Mouse (Mus musculus): ENCODE measurements around the gene BC035044.
"Not testable (repeated sequence)": the region's sequence is repeated elsewhere in the genome, so short reads cannot be mapped to it uniquely, and the experiment has no call there.

The BC035044 gene

DNA sequence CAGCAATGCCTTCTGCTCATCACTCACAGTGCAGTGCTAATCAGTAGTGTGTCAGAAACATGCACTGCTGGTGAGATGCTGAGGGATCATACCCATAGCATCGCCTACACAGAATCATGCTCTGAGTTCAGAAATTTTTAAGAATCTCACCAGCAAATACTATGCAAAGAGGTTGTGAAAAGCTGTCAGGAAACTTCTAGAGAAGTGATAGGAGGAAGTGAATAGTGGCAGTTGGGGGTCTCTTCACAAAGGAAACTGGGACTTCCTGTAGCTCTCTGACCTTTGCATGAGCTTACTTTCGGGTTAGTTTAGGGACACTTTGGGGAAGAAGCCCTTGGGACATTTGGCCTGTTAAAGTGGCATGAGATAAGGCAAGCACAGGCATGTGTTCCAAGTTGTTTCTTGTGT is at the start of gene BC035044:
Gene BC035044 (minus strand): TSS at position 179 of the 408 bp plus-strand sequence.
- no peak for DNase-seq

DNA sequence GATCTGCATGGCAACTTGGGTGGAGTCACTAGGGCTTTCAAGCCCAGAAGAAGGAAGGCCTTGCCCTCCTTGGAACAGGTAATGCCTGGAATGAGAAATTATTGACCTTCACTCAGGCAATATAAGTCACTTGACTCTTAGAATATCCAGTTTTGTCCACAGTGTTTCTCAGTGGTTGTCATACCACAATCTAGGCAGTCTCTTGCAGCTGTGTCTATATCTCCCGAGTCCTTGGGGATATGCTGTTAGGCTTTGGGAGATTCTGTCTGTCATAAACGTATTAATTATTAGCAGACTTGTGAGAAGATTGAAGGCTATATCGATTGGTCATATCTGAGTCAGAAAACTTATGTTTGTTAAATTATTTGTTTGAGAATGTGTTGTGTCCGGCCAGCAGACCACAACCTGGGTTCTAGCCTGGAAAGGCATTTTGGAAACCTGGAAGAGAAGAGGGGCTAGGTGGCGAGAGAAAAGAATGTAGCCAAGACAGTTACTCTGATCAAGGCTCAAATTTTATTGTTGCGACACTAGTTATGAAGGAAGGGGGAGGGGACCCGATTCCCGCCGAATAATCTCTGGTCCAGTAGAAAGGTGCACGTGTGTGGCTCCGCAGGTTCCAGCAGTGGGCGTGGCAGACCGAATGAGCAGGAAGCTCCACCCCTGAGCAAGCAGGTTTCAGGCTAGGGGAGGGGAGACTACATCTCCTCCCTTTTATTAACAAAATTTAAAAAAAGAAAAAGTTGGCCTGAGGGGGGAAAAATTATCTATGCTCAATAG is 45.2 kb upstream of the BC035044 start:
- DNase-seq: not testable (repeated sequence)

DNA sequence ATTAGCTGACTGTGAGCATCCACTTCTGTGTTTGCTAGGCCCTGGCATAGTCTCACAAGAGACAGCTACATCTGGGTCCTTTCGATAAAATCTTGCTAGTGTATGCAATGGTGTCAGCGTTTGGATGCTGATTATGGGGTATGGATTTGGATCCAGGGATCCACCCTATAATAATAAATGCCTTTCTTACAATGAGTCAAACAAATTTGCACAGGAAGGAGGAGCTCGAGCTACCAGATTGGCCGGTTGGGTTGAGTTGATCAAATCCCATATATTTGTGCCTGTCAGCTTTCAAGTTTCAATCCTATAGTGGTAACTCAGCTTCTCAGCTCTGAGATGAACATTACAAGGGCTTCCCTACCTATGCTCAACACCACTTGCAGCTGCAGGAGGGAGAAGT is 43.2 kb upstream of the BC035044 start, which contains the start of gene Clec2g:
Gene Clec2g (plus strand): TSS at position 301 of the 400 bp plus-strand sequence.
- not testable (repeated sequence) for DNase-seq

DNA sequence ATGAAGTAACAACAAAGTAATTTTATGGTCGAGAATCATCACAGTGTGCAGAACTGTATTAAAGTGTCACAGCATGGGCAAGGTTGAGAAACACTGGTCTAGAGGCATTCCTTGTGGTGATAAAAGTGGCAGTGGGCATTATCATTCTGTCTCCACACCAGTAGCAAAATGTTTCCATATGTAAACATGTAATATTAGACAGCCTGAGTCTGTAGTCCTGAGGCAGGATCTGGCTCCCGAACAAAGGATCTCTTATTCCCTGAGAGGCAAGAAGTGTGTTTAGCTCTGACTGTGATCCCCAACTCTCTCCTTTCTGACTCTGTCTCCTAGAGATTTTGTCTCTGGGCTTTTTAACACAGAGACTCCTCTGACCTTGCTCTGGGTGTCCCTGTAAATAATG is 42.1 kb upstream of the BC035044 start:
- no peak for DNase-seq

DNA sequence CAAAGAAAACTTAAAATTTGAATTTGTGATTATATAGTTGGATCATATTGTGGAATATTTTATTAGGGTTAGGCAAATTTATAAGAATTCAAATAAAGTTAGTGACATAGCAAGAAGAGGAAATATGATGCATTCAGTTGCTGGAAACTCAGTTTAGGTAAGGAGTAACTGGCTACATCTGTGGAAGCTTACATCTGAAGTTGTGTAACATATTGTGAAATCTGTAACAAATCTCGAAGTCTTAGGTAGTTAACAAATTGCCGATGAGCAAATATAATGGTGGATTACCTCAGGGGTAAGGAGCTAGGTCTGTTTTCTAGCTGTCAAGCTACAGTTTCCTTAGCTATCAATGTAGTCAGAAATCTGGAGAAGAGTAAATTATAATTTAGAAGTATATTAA is 26.4 kb upstream of the BC035044 start:
- no peak for DNase-seq

DNA sequence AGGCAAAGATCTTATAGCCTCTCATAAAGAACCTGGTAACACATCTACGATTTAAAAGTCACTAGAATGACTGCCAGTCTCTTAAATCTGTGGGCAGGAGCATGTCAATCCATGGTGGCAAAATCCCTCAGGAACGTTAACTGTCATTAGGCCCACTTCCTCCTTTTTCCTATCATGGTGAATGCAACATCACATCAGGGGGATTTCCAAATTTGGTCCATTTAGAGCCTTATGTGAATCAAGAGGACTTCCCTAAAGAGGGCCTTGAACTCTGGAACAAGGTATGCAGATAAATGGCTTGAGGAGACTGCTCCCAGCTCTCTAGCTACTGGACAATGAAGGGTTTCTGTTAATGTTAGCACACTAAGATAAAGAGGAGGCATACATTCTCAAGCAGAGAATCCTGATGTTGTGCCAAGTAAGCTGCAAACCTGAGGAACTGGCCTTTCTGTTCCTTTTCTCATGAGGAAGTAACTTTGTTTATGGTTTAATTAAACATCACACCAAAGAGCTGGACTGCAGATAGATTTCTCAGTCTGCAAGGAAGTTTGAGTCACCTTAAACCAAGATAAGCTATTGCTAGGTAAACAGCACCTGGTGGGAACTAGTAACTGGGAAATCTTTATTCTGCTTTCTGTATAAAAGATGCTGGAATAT is 22.8 kb upstream of the BC035044 start:
- DNase-seq: no peak

DNA sequence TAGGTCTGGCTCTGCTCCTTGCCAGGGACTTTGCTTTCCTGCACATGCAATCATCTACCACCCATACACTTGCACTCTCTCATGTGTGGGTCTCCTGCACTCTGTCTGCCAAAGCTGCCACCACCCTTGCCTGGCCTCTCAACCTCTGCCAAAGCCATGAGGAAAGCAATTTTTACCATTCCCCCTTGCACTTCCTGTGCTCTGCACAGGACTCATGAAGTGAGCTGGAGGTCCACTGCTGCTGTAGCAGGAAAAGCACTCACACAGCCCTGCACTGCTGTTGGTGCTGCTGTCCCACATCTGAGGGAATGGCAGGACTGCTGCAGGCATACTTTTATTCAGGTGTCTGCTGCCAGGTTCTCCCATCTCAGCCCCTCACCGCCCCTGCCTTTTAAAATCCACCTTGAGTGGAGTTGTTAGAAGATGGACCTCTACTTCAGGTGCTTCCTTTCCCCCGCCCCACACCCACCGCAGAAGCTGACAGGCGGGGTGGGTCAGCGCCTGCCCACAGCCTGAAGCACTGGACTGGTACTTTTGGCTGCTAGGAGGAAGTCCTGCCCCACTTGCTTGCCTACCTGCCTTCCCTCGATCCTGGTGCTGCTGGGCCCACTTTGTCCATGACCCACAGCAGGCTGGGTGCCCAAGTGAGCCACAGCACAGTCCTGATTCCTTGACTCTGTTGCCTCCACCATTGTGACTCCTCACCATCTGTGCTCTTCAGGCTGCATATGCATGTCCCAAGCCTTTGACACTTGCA is 10.0 kb upstream of the BC035044 start:
- not testable (repeated sequence) for DNase-seq

DNA sequence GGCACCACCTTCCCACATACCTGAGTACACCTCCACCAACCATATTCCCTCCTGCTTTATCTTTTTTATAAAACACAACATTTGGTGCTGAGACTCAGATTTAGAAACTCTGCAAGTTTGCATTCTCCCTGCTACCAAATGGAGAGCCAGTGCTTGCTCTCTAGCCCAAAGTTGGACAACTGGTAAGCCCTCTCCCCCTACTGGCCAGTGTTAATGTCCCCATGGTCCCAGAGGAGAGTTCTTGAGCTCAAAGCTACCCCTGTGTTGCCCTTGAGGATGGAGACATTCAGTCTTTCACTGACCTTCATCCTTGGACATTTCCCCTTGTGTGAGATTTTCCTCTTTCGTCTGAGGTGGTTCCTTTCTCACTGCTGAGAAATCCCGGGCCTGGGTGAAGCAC is 9.1 kb upstream of the BC035044 start:
- no peak for DNase-seq

DNA sequence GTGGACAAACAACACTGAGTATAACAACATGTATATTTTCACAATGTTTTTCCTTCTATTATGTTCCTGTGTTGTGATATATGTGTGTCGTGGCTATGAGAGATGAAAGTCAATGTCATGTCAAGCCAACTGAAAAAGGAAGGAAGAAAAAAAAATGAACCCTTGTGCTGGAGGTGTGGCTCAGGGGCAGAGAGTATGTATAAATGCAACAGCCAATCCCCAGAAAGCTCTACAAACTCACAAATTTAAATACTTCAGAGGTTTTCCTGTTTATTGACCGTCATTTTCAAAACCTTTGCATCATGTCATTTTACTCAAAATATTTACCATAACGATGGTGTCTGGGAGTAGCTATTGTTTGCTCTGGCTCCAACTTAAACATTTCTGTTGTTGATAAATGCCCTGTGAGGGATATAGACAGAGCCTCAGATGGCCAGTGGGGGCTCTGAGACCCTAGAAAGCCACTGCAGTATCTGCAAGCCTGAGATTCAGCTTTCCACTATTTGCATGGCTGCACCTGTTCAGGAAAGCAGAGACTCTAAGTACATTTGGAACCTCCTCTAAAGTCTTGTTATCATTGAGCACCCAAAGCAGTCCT is 4.6 kb upstream of the BC035044 start:
- DNase-seq: no peak

- DNase-seq: no peak
Measured at GRCm38 (mm10) chr6:128888834-128889233, 2.1 kb downstream of the BC035044 start.

DNA sequence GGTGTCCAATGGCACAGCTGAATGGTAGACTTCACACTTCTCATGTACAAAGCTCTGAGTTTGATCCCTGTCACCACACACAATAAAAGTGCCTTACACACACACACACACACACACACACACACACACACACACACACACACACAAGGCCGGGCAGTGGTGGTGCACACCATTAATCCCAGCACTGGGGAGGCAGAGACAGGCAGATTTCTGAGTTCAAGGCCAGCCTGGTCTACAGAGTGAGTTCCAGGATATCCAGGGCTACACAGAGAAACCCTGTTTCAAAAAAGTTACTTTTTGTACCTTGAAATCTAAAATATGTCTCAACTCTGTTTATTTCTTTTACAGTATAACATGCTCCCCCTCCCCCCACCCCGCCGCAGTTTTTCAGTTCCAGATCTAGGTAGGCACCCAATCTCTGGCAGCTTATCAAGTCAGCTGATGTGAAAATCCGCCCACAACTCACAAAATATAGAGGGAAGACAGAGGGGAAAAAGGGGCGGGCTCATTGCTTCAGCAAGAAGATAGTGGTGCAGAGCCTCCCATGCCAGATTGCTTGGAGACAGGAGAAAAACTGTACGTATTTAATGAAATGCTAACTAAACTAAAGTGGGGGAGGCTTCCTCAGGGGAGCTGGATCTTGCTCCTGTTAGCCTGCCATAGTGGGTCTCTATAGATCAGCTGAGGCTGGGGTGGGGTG is 3.7 kb downstream of the BC035044 start, which contains the start of gene Clec2i:
Gene Clec2i (plus strand): TSS at position 498 of the 700 bp plus-strand sequence.
- DNase-seq: peak; percentile 14

- DNase-seq: no peak
Measured at GRCm38 (mm10) chr6:128871910-128872610, 18.9 kb downstream of the BC035044 start.

DNA sequence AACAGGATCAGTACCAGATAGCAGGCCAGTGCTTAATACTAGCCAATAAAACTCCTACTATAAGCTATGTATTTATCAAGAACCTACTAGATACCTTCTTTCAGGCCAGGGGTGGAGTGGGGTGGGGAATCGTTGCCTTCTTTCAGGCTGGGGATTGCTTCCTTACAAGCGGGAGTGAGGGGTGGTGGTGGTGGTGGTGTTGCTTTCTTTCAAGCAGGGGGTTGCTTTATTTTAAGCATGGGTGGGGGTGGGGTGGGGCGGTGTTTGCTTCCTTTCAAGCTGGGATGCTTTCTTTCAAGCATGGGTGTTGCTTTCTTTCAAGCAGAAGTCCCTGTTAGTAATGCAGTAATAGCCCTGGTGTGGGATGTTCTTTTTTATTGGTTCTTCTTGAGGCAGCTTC is 22.1 kb downstream of the BC035044 start:
- no peak for DNase-seq

GRCm38 (mm10) chr6:128857976-128858375 is 33.0 kb downstream of the BC035044 start:
- DNase-seq: no peak

GRCm38 (mm10) chr6:128856250-128856649 is 34.7 kb downstream of the BC035044 start:
- peak; percentile 36 for DNase-seq

GRCm38 (mm10) chr6:128855477-128855876 is 35.4 kb downstream of the BC035044 start:
- no peak for DNase-seq

GRCm38 (mm10) chr6:128854895-128855294 is 36.0 kb downstream of the BC035044 start:
- DNase-seq: no peak

DNA sequence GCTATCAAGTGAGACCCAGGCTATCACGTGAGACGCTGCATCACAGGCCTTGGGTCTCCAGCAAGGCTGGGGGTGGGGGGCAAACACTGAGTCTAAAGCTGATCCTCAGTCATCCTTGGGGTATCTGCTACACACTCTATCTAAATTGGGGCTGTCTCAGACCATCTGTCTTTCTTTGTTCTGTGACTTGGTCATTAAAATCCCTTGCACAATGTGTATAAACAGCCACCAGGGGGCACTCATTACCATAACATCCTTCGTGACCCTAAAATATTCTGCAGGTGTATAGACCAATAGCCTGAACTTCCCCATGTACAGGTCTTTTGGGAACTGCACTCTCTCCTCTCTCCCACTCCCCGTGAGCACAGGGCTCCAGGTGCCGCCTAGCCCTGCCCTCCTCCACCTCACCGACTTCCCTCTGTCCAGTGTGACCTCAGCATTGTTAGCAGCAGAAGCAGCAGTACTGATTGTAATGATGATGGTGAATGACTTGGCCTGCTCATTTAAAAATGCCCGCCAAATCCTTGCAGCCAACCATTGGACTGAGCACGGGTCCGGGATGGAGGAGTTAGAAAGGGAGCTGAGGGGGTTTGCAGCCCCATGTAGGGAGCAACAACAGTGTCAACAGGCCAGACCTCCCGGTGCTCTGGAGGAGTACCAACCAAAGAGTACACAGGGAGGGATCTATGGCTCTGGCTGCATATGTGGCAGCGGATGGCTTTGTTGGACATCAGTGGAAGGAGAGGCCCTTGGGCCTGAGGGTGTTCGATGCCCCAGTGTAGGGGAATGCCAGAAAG is 36.7 kb downstream of the BC035044 start:
- peak; percentile 40 for DNase-seq

DNA sequence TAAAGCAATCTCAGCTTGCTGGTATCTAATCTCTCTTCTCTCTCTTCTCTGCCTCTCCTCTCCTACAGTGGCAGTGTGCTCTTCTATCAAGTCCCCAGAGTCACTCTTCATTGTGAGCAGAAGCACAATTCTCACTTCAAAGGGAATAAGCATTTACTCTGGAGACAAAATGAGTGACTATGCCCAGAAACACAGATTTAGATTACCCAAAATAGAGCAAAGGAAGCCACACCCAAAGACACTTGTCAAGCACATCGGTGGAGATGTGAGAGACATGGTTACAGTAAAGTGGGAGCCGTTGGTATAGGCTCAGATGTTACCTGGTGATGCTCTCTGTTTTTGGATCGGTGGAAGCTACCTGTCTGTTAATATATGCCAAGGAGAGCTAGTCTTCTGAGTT is 38.2 kb downstream of the BC035044 start:
- DNase-seq: no peak

DNA sequence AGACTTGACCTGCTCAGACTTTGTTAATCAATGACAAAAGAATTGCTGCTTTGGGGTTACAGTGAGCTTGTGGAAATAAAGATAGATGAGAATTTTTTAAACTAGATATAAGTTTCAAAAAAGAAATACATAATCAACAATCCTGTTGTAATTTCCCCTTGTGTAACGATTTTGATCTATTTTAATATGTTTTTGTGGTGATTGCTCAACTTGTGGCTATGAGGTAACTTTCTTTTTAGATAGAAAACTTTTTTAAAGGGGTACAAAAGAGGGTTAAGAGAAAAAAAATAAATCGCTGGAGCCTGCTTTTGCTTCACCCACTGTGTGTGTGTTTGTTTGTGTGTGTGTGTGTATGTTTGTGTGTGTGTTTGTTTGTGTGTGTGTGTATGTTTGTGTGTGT is 39.8 kb downstream of the BC035044 start:
- no peak for DNase-seq

DNA sequence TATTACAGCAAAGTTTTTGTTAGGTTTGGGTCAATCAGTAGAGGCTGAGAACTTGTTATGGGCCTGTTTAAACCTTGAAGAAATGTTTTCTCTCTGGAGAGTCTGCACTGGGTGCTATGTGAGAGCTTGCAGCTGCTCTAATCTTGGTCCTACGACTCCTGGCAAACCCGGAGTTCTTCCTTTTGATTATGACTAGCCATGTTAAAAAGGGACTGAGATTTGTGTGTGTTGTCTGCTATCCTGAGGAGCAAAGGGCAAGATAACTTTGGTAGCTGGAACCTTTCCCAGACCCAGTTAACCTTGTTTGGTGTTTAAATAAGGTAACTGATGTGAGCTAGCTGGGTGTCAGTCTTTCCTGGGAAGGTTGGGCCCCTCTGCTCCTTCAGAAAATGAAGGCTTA is 40.3 kb downstream of the BC035044 start:
- no peak for DNase-seq
